Mouse (Mus musculus) liver, embryonic 13.5 days (tissue): Measurements from ENCODE around the gene Ccdc175. TPM values are rescaled to one million over a fixed set of nuclear protein-coding genes. Genes with fewer than 3 reads are reported as not detected.

Experiments
- ATAC-seq: fragments of 200-750 bp; cut with Nextera tagmentation; 2 replicates; pipeline ENCODE4 v1.8.0; 2017; ENCODE audit warnings: low read depth, mild to moderate bottlenecking, moderate number of reproducible peaks, moderate library complexity
- DNase-seq: peaks from one replicate; pipeline ENCODE4 v3.0.0; 2022
- H3K27ac ChIP-seq: fragments of 300-500 bp; sonication (generic); 2 replicates; pipeline ENCODE4 v1.5.1; 2015; ENCODE audit warnings: moderate library complexity, mild to moderate bottlenecking, inconsistent platforms
- H3K27me3 ChIP-seq: fragments of 300-500 bp; sonication (generic); 2 replicates; pipeline ENCODE4 v1.6.1; 2015; ENCODE audit warnings: mild to moderate bottlenecking, inconsistent platforms
- H3K36me3 ChIP-seq: fragments of 300-500 bp; sonication (generic); 2 replicates; pipeline ENCODE4 v1.6.1; 2015; ENCODE audit warnings: mild to moderate bottlenecking, inconsistent platforms
- H3K4me1 ChIP-seq: fragments of 300-500 bp; sonication (generic); replicated peaks from 2 replicates; pipeline ENCODE4 v1.6.1; 2015; ENCODE audit warnings: inconsistent platforms
- H3K4me2 ChIP-seq: fragments of 300-500 bp; sonication (generic); 2 replicates; pipeline ENCODE4 v1.6.1; 2015; ENCODE audit warnings: inconsistent platforms, mild to moderate bottlenecking, moderate library complexity
- H3K4me3 ChIP-seq: fragments of 300-500 bp; sonication (generic); replicated peaks from 2 replicates; pipeline ENCODE4 v1.5.1; 2015; ENCODE audit warnings: mild to moderate bottlenecking, inconsistent platforms
- H3K9ac ChIP-seq: fragments of 300-500 bp; sonication (generic); 2 replicates; pipeline ENCODE4 v1.6.1; 2015; ENCODE audit warnings: mild to moderate bottlenecking, inconsistent platforms
- H3K9me3 ChIP-seq: fragments of 300-500 bp; sonication (generic); replicated peaks from 2 replicates; pipeline ENCODE4 v1.6.1; 2016; ENCODE audit warnings: inconsistent platforms
- WGBS: fragments of 180-500 bp; shearing (Covaris S2); methylation state at CpG from one replicate; pipeline ENCODE4 v1.1.7; 2015; ENCODE audit not compliant: insufficient replicate concordance; 5-methylcytosine and 5-hydroxymethylcytosine counted together
- polyA plus RNA-seq: library from polyadenylated mRNA; unstranded; fragments of >200 nt; fragmentation: Nextera tagmentation; extraction: Ambion mirVana; gene quantifications from 2 replicates; pipeline ENCODE4 v1.2.1, GENCODE M21; 2015

Ccdc175 gene
- polyA plus RNA-seq, 1 experiment from 2014 or later, result not detected

DNA sequence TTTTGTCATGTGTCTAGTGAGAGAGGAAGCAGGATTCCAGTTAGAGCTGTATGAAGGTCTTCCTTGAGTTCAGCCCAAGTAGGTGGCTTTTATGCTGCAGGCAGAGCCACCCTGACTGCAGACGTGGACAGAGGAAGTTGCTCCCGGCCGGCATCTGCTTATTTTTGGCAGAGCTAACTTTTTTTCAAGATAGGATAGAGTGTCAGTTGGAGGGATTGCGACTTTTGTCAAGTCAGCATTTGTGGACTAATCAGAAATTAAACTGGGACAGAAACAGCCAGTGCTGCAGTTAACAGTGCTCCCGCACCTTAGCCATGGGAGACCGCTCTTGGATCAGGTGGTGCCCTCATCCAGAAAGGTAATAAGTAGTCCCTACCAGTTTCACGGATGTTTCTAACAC is 12.6 kb upstream of the Ccdc175 start:
- no peak overlapping the region for H3K27ac ChIP-seq
- no peaks in the 10 kb centered on the region for H3K36me3 ChIP-seq
- H3K9me3 ChIP-seq, result no peaks in the 10 kb centered on the region
- DNase-seq (no peak), ATAC-seq (no peak)
- no peak overlapping the region for H3K4me3 ChIP-seq
- H3K9ac ChIP-seq, result no peak overlapping the region
- no peak overlapping the region for H3K4me2 ChIP-seq
- no peaks in the 10 kb centered on the region for H3K27me3 ChIP-seq
- WGBS, result 52% methylated on average over 7 of the region's 7 CpGs
- H3K4me1 ChIP-seq, result no peaks in the 10 kb centered on the region

DNA sequence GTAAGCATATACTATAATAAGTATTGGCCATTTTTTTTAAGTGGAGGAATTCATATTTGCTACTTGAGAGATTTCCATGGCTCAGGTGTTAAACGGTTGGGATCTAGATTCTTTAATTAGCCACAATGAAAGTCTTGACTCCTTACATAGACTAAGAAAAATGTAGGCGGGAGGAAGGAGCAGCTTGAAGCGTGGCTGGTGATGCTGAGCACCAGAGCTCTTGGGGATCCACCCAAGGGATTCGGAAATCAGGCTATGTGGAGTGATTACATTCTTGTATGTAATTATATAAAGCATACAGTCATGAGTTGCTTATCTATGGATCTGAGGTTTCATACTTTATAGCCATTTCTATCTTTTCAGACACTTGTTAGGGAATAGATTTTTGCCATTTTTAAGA is 5.3 kb downstream of the Ccdc175 start:
- DNase-seq (no peak), ATAC-seq (no peak)
- no peaks in the 10 kb centered on the region for H3K36me3 ChIP-seq
- H3K9me3 ChIP-seq, result no peaks in the 10 kb centered on the region
- H3K27ac ChIP-seq, result no peak overlapping the region
- no peaks in the 10 kb centered on the region for H3K27me3 ChIP-seq
- WGBS, result 59% methylated on average over 4 of the region's 4 CpGs
- no peak overlapping the region for H3K4me3 ChIP-seq
- H3K4me2 ChIP-seq, result no peak overlapping the region
- no peaks in the 10 kb centered on the region for H3K4me1 ChIP-seq
- H3K9ac ChIP-seq, result no peak overlapping the region

DNA sequence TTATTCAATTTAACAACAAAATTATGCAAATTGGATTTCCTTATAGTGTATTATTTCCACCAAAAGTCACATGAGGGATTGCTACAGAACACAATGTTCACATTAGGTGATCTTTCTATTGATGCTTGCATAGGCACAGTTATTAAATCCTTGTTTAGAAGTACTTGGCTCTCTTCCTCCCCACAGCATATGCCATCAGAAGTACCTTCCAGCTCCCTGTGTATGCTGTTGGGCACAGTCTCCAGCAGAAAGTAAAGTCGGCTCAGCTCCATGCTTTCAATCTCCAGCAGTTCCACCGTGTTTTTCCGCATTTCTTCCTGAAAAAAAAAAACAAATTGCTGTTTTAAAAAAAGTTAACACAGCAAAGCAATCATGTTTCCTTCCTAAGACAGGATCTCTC is 6.5 kb downstream of the Ccdc175 start:
- DNase-seq (no peak), ATAC-seq (no peak)
- no peaks in the 10 kb centered on the region for H3K36me3 ChIP-seq
- no peak overlapping the region for H3K4me2 ChIP-seq
- H3K4me3 ChIP-seq, result no peak overlapping the region
- no peak overlapping the region for H3K9ac ChIP-seq
- WGBS, result 71% methylated on average over 3 of the region's 3 CpGs
- H3K4me1 ChIP-seq, result no peaks in the 10 kb centered on the region
- no peaks in the 10 kb centered on the region for H3K27me3 ChIP-seq
- no peaks in the 10 kb centered on the region for H3K9me3 ChIP-seq
- H3K27ac ChIP-seq, result no peak overlapping the region

DNA sequence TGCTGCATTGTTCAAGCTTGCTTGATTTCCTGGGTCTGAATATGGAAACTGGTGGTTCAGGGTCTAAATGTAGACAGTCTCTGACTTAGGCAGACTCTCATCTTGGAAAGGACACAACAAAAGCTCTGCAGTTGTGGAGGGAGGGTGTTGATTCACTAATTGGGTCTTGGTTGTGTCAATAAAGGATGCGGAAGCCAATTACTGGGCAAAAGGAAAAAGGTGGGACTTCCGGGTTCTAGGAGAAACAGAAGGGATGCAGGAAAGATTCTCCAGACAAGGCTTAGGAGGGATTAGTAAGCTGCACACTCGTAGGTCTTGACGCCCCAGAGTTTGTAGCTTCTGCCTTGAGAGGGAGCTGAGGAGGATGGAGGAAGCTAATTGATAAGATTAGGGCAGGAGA is 26.4 kb downstream of the Ccdc175 start:
- ATAC-seq (no peak), DNase-seq (no peak)
- H3K9me3 ChIP-seq, result no peaks in the 10 kb centered on the region
- no peaks in the 10 kb centered on the region for H3K36me3 ChIP-seq
- H3K27ac ChIP-seq, result no peak overlapping the region
- no peaks in the 10 kb centered on the region for H3K27me3 ChIP-seq
- no peak overlapping the region for H3K4me3 ChIP-seq
- H3K4me1 ChIP-seq, result no peaks in the 10 kb centered on the region
- H3K4me2 ChIP-seq, result no peak overlapping the region
- 57% methylated on average over 4 of the region's 4 CpGs for WGBS
- H3K9ac ChIP-seq, result no peak overlapping the region

DNA sequence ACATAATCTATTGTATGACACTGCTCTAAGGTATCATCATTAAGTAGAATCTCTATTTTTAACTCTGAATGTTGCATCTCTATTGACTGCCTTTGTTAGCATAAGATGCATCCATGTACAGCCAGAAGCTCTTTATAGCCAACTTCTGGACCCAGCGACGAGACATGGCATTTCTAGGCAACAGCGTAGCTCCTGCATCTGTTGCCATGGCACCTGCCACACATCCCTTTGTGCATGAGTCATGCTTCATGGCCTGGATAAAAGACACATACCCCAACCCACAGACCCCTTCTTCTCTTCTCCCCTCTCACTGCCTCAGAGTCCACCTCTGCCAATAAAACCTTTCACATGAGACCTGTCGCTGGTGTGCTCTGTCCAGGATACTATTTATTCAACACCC is 34.0 kb downstream of the Ccdc175 start:
- Histone ChIP-seq H3K27ac (no peak overlapping the region), H3K27me3 (no peaks in the 10 kb centered on the region), H3K9ac (no peak overlapping the region), H3K36me3 (no peaks in the 10 kb centered on the region), H3K4me2 (no peak overlapping the region), H3K4me3 (no peak overlapping the region), H3K4me1 (no peaks in the 10 kb centered on the region), H3K9me3 (no peaks in the 10 kb centered on the region)
- WGBS, result 73% methylated on average over 4 of the region's 4 CpGs
- no peak for DNase-seq
- ATAC-seq, result no peak

DNA sequence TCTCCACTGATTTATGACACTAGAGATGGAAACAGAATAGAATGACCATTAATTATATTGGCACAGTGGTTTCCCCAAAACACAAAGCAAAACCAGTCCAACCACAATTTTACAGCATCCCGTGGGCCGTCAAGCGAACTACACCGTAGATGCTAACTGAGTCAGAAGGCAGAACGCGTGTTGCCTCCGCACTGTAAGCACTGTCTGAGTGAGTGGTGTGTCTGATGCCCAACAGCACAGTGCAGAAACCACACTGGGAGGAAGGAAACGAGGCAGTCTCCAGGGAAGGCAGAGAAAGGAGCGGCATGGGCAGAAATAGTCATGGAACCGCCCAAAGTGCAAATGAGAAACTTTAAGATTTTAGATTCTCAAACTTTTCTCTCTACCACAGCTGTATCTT is 55.6 kb downstream of the Ccdc175 start:
- no peaks in the 10 kb centered on the region for H3K27me3 ChIP-seq
- no peaks in the 10 kb centered on the region for H3K4me1 ChIP-seq
- WGBS, result 73% methylated on average over 10 of the region's 10 CpGs
- no peak overlapping the region for H3K9ac ChIP-seq
- H3K4me3 ChIP-seq, result no peak overlapping the region
- H3K27ac ChIP-seq, result no peak overlapping the region
- no peaks in the 10 kb centered on the region for H3K36me3 ChIP-seq
- no peak overlapping the region for H3K4me2 ChIP-seq
- ATAC-seq, result no peak
- DNase-seq, result no peak
- no peaks in the 10 kb centered on the region for H3K9me3 ChIP-seq

DNA sequence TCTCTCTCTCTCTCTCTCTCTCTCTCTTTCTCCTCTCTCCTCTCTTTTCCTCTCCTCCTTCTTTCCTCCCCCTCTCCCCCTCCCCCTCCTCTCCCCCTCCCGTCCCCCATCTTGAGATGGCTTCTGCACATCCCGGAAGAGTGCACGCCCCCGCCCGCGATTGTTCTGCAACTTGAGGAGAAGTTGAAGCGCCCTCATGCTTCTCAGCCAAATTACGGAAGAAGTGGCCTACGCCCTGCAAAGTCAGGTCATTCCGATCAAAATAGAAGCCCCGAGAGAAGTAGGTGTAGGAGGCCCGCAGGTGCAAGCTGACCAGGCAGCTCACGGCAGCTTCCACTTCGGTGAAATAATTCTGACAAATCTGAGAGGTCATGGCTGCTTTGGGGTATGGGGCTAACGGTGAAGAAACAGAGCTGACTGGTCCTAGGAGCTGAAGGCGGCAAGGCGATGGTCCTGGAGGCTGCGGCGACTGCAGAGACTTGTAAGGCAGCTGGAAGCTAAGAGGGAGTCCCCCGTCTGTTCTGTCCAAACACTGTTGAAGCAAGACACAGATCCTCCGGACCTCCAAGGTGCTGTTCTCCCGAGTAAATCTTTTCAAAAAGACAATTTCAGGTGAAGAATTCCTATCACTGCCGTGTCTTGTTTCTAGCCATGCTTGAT is 69.0 kb downstream of the Ccdc175 start:
- DNase-seq, result no peak
- ATAC-seq, result no peak
- H3K36me3 ChIP-seq, result no peaks in the 10 kb centered on the region
- no peak overlapping the region for H3K9ac ChIP-seq
- H3K27ac ChIP-seq, result no peak overlapping the region
- no peak overlapping the region for H3K4me3 ChIP-seq
- 67% methylated on average over 22 of the region's 23 CpGs for WGBS
- no peaks in the 10 kb centered on the region for H3K4me1 ChIP-seq
- no peaks in the 10 kb centered on the region for H3K9me3 ChIP-seq
- H3K4me2 ChIP-seq, result no peak overlapping the region
- H3K27me3 ChIP-seq, result no peaks in the 10 kb centered on the region

DNA sequence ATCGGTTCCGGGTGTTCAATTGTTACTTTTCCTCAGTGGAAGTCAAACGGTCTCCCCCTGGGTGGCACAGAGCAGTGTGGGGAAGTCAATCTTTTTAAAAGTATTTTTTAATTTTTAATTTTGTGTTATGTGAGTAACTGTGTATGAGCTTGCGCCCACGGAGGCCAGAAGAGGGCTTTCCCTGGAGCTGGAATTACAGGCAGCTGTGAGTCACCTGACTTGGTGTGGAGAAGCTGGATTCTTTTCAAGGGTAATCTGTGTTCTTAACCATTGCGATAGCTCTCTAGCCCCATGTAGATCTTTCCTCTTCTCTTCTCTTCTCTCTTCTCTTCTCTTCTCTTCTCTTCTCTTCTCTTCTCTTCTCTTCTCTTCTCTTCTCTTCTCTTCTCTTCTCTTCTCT is 69.7 kb downstream of the Ccdc175 start:
- DNase-seq, result no peak
- 66% methylated on average over 6 of the region's 6 CpGs for WGBS
- Histone ChIP-seq H3K27ac (no peak overlapping the region), H3K4me3 (no peak overlapping the region), H3K9ac (no peak overlapping the region), H3K4me2 (no peak overlapping the region), H3K36me3 (no peaks in the 10 kb centered on the region), H3K4me1 (no peaks in the 10 kb centered on the region), H3K9me3 (no peaks in the 10 kb centered on the region), H3K27me3 (no peaks in the 10 kb centered on the region)
- no peak for ATAC-seq

DNA sequence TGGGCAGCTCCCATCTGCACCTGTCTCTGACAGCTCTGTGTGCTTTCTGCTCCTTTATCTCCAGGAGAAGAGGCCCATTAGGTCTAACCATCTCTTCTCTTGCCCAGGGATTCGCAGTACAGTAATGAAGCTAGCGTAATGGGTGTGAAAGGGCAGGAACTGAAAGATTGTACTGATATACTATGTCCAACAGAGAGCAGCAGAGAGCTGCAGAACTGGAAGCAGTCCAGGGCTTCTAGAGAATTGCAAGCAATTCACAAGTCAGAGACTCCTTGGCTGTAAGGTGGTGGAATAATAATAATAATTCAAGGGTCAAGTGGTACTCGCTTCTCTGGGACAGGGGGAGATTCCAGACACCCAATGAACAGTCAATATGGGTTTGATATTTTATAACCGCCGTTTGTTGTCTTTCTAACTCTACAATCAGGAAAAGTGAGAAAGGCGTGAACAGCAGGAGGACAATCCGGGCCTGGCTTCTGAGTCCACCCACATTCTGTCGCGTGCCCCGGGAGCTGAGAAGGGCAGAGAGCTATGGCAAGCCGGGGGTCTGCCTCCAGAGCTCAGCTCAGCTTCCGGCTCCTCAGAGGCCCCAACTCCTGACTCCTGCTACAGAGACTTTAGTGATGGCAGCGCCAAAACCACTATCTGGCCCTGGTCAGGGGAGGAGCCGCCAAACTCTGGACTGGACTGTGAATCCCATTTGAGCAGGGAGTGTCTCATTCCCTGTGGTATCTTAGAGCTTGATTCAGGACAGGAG is 80.1 kb downstream of the Ccdc175 start:
- H3K4me3 ChIP-seq, result no peak overlapping the region
- DNase-seq (peak; percentile 9), ATAC-seq (no peak)
- no peak overlapping the region for H3K9ac ChIP-seq
- no peaks in the 10 kb centered on the region for H3K9me3 ChIP-seq
- H3K27me3 ChIP-seq, result no peaks in the 10 kb centered on the region
- WGBS, result 26% methylated on average over 14 of the region's 14 CpGs
- peaks cover 5% of the 10 kb centered on the region; the same call in 1 of the 2 replicates for H3K36me3 ChIP-seq
- H3K4me2 ChIP-seq, result no peak overlapping the region
- no peaks in the 10 kb centered on the region for H3K4me1 ChIP-seq
- no peak overlapping the region for H3K27ac ChIP-seq

DNA sequence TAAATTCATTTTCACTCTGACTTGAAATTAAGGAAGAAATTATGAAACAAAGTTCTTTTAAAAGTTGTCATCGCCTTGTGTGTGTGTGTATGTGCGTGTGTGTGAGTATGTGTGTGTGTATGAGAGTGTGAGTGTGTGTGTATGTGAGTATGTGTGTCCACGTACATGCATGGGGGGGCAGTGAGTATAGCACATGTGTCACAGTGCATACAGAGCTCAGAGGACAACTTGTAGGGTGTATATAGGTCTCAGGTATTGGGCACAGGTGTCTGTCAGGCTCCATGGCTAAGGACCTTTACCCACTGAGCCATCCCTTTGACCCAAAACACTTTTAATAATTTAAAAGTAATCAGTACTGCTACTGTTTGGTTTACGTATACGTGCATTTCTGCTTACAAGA is 80.8 kb downstream of the Ccdc175 start:
- Histone ChIP-seq H3K27ac (no peak overlapping the region), H3K36me3 (peaks cover 5% of the 10 kb centered on the region; the same call in 1 of the 2 replicates), H3K4me1 (no peaks in the 10 kb centered on the region), H3K9ac (no peak overlapping the region), H3K4me3 (no peak overlapping the region), H3K27me3 (no peaks in the 10 kb centered on the region), H3K4me2 (no peak overlapping the region), H3K9me3 (no peaks in the 10 kb centered on the region)
- DNase-seq (no peak), ATAC-seq (no peak)
- 70% methylated on average over 5 of the region's 5 CpGs for whole genome bisulfite sequencing

DNA sequence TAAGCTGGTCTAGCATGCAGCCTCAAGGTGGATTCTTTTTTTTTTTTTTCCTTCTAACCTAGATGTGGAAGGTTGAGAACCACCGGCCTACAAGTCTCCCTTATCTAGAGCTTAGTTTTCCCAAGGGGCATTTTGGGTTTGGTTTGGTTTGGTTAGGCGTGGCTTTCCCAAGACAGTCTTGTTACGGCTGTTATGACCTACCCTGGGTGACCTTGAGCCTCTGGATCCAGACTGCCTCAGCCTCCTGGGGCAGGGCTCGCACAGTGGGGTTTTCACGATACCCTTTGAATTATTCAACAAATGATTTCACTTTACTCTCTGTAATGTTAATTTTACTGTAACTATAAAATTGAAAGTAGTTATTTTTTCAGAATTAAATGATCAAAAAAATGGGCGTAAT is 82.1 kb downstream of the Ccdc175 start:
- Histone ChIP-seq H3K27ac (no peak overlapping the region), H3K9ac (no peak overlapping the region), H3K36me3 (peaks cover 7% of the 10 kb centered on the region; the same call in 1 of the 2 replicates), H3K4me2 (no peak overlapping the region), H3K4me3 (no peak overlapping the region), H3K27me3 (no peaks in the 10 kb centered on the region), H3K4me1 (no peaks in the 10 kb centered on the region), H3K9me3 (no peaks in the 10 kb centered on the region)
- ATAC-seq (no peak), DNase-seq (no peak)
- 67% methylated on average over 6 of the region's 6 CpGs for WGBS

DNA sequence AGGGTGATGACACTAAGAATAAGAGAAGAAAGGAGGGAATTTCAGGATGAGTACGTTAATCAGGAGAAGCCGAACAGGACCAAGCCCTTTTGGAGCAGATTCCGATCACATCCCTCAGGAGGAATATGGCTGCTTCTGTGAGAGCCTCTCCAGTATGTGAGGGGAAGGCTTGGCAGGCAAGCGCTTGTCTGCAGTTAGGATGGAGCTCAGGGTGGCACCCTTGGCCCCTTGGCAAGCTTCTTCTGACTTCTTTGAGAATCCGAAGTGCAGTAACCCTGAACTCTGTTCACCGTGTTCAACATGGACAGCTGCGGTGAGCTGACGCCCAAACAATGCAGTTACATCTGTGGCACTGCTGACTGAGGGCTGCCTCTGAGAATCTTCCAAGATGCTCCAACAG is 87.9 kb downstream of the Ccdc175 start:
- WGBS, result 87% methylated on average over 8 of the region's 8 CpGs
- Histone ChIP-seq H3K4me2 (no peak overlapping the region), H3K36me3 (peaks cover 51% of the 10 kb centered on the region), H3K27me3 (no peaks in the 10 kb centered on the region), H3K27ac (no peak overlapping the region), H3K9ac (no peak overlapping the region), H3K9me3 (no peaks in the 10 kb centered on the region), H3K4me1 (no peaks in the 10 kb centered on the region), H3K4me3 (no peak overlapping the region)
- DNase-seq, result no peak
- no peak for ATAC-seq
